Mouse (Mus musculus) neural tube, embryonic 12.5 days (tissue): ENCODE measurements around the gene 4930435E12Rik. TPM values are rescaled to one million over a fixed set of nuclear protein-coding genes. Genes with fewer than 3 reads are reported as not detected.

Source experiments
- ATAC-seq: fragments of 200-750 bp; cut with Nextera tagmentation; 2 replicates; pipeline ENCODE4 v1.8.0; 2017; ENCODE audit warnings: low read depth, mild to moderate bottlenecking, moderate TSS enrichment, moderate library complexity; ENCODE audit not compliant: low FRiP score
- H3K27ac ChIP-seq: fragments of 300-500 bp; sonication (generic); 2 replicates; pipeline ENCODE4 v1.5.1; 2016
- H3K27me3 ChIP-seq: fragments of 300-500 bp; sonication (generic); replicated peaks from 2 replicates; pipeline ENCODE4 v1.6.1; 2016; ENCODE audit warnings: mild to moderate bottlenecking
- H3K36me3 ChIP-seq: fragments of 300-500 bp; sonication (generic); 2 replicates; pipeline ENCODE4 v1.6.1; 2016; ENCODE audit warnings: mild to moderate bottlenecking
- H3K4me1 ChIP-seq: fragments of 300-500 bp; sonication (generic); 2 replicates; pipeline ENCODE4 v1.6.1; 2016
- H3K4me2 ChIP-seq: fragments of 300-500 bp; sonication (generic); replicated peaks from 2 replicates; pipeline ENCODE4 v1.6.1; 2016; ENCODE audit warnings: mild to moderate bottlenecking
- H3K4me3 ChIP-seq: fragments of 300-500 bp; sonication (generic); 2 replicates; pipeline ENCODE4 v1.5.1; 2016
- H3K9ac ChIP-seq: fragments of 300-500 bp; sonication (generic); 2 replicates; pipeline ENCODE4 v1.6.1; 2016; ENCODE audit warnings: mild to moderate bottlenecking
- H3K9me3 ChIP-seq: fragments of 300-500 bp; sonication (generic); 2 replicates; pipeline ENCODE4 v1.6.1; 2016; ENCODE audit warnings: mild to moderate bottlenecking
- WGBS: fragments of 180-500 bp; shearing (Covaris S2); methylation state at CpG from one replicate; pipeline ENCODE4 v1.1.7; 2016; 5-methylcytosine and 5-hydroxymethylcytosine counted together
- polyA plus RNA-seq: library from polyadenylated mRNA; unstranded; fragments of >200 nt; fragmentation: Nextera tagmentation; extraction: Ambion mirVana; gene quantifications from 2 replicates; pipeline ENCODE4 v1.2.1, GENCODE M21; 2016

The 4930435E12Rik gene
- polyA plus RNA-seq, 1 experiment from 2014 or later: not detected

DNA sequence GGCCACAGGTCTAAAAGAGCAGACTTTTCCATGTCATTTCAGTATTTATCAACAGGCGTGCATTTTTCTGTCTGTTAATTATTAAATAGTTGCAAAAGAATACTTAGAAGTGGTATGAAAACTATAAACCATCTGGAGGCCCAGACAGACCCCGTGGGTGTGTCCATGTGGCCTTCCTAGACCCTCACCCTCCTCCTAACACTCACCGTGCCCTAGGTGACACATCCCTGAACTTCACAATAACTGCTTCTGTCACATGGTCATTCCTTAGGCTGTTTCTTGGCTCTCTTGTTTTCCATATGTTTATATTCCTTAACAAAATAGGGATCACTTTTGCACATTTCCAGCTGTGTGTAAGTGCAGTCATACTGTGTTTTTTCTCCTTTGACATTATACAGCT lies 61.9 kb downstream of the 4930435E12Rik start:
- no peak overlapping the region for H3K4me2 ChIP-seq
- no peak overlapping the region for H3K4me3 ChIP-seq
- no peaks in the 10 kb centered on the region for H3K9me3 ChIP-seq
- H3K27ac ChIP-seq: no peak overlapping the region
- H3K27me3 ChIP-seq: no peaks in the 10 kb centered on the region
- no peaks in the 10 kb centered on the region for H3K4me1 ChIP-seq
- WGBS: 62% methylated on average over 3 of the region's 3 CpGs
- peaks cover 11% of the 10 kb centered on the region for H3K36me3 ChIP-seq
- H3K9ac ChIP-seq: no peak overlapping the region
- no peak for ATAC-seq

DNA sequence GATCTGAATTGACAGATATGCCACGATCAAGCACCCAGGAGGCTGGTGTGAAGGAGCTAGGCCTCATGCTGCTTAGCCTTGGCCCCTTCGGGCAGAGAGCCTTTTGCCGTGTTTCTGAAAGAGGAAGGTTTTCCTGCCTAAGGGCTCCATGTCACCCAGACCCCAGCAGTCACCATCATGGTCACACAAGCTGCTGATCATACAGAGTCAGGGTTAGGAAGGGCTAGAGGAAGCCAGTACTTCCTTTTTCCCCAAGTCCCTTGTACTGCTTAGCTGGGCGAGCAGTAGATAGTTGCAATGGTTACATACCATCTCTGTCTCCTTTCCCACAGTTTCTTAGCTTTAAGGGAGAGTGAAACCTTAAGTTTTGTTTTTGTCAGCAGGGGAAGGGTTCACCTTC lies 65.0 kb downstream of the 4930435E12Rik start:
- 82% methylated on average over 4 of the region's 4 CpGs for WGBS
- H3K27me3 ChIP-seq: no peaks in the 10 kb centered on the region
- H3K27ac ChIP-seq: no peak overlapping the region
- no peak overlapping the region for H3K9ac ChIP-seq
- no peaks in the 10 kb centered on the region for H3K4me1 ChIP-seq
- no peaks in the 10 kb centered on the region for H3K9me3 ChIP-seq
- no peak overlapping the region for H3K4me2 ChIP-seq
- H3K36me3 ChIP-seq: peaks cover 16% of the 10 kb centered on the region; the same call in 1 of the 2 replicates
- no peak overlapping the region for H3K4me3 ChIP-seq
- no peak for ATAC-seq

DNA sequence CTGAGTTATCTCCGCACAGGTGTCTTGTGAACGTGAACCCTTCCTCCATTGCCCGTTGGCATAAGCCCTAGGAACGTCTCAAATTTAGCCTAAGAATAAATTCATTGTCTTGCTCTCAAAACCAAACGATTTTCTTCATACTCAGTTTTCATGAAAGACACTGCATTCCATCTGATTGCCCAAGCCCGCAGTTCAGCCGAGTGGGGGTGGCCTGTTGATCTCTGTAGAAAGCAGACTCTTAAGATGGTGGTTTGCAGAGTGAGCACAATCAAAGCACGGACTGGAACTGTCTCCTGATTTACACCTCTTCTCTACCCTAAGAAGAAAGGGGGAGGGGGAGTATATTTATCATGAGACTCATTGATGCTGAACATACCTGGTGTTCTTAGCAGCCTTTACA lies 66.1 kb downstream of the 4930435E12Rik start:
- 92% methylated on average over 8 of the region's 8 CpGs for WGBS
- Histone ChIP-seq H3K27me3 (no peaks in the 10 kb centered on the region), H3K4me3 (no peak overlapping the region), H3K4me1 (no peaks in the 10 kb centered on the region), H3K9ac (no peak overlapping the region), H3K36me3 (peaks cover 10% of the 10 kb centered on the region), H3K4me2 (no peak overlapping the region), H3K27ac (no peak overlapping the region), H3K9me3 (no peaks in the 10 kb centered on the region)
- ATAC-seq: no peak

Other genes with a start within 250 kb of the 4930435E12Rik start
- 8.7 and 10.1 TPM in 2 replicates for gene Arhgap31, start 115.5 kb downstream of the 4930435E12Rik start, polyA plus RNA-seq
- 20.7 and 21.4 TPM in 2 replicates for gene B4galt4, start 86.5 kb downstream of the 4930435E12Rik start, polyA plus RNA-seq
- 1.4 and 1.8 TPM in 2 replicates for gene Upk1b, start 28.4 kb downstream of the 4930435E12Rik start, polyA plus RNA-seq
- 4.3 and 4.6 TPM in 2 replicates for gene Igsf11, start 63.9 kb upstream of the 4930435E12Rik start, polyA plus RNA-seq